17 mouse cellular contexts compared by ENCODE assay signal in the genomic region with DNA sequence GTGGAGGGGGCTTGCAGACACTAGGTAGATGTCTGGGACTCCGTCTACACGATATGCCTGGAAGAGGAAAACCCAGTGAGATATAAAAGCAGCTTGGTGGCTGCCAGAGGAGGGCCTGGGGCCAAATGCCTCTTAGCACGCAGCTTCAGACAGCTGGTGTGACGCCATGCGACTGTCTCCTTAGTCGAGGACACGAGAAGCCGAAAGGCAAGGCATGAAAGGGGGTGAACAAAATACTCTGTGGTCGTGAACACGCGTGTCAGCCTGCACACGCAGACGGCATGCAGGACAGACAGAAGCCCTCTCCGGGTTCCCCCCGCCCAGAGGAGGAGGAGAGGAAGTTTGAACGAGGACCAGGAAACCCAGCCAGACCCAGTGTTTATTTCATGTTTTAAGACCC. TPM values are rescaled to one million over a fixed set of nuclear protein-coding genes. Genes with fewer than 3 reads are reported as not detected.
DNase-seq lines count a peak whose midpoint lies in the region; ATAC-seq and TF ChIP-seq lines count a peak whose summit lies in the region.
"Had no signal": no experiment of that assay in that cellular context is flagged by ENCODE, and none has a peak within 500 bp of the region (broad histone marks: within the 10 kb centered on the region; RNA-seq: fewer than 3 reads in every experiment).

No protein-coding gene starts in this region.

- H3K27me3 ChIP-seq in forebrain, embryonic 11.5 days (ENCODE audit: control insufficient read depth, insufficient read depth, low read length) = no peaks in the 10 kb centered on the region
- no peaks in the 10 kb centered on the region for H3K27me3 ChIP-seq in forebrain, embryonic 10.5 days (ENCODE audit: poor library complexity, severe bottlenecking)
- H3K27me3 ChIP-seq in kidney, embryonic 14.5 days (ENCODE audit: control insufficient read depth, insufficient read depth, low read length) = peaks cover 8% of the 10 kb centered on the region
- peaks cover 7% of the 10 kb centered on the region; the same call in 1 of the 2 replicates for H3K27me3 ChIP-seq in midbrain, postnatal 0 days (ENCODE audit: insufficient read depth, low read length)
- peaks cover 4% of the 10 kb centered on the region; the same call in 1 of the 2 replicates for H3K27me3 ChIP-seq in midbrain, embryonic 13.5 days

- peak; percentile 44 for DNase-seq in forebrain, embryonic 11.5 days (ENCODE audit: low spot score)
- no peak for DNase-seq in forebrain, embryonic 10.5 days (ENCODE audit: extremely low spot score, low spot score)
- DNase-seq in kidney, postnatal 10 days = peak; percentile 40
- DNase-seq in midbrain, postnatal 0 days (ENCODE audit: low spot score) = peak; percentile 59
- DNase-seq in lung, postnatal 14 days = peak; percentile 15
- DNase-seq: adrenal gland, adult 2 months; cerebellum, postnatal 25 days; gastrocnemius, postnatal 36 days; heart, postnatal 4 days had no signal

- no peak for ATAC-seq in forebrain, embryonic 11.5 days (replicated peaks; ENCODE audit: low FRiP score)
- no peak for ATAC-seq in kidney, embryonic 14.5 days (ENCODE audit: low FRiP score, low TSS enrichment)
- no peak for ATAC-seq in midbrain, postnatal 0 days (ENCODE audit: low FRiP score)
- ATAC-seq in midbrain, embryonic 13.5 days = no peak

- H3K9ac ChIP-seq in forebrain, embryonic 11.5 days (ENCODE audit: low read length) = no peak overlapping the region
- no peak overlapping the region for H3K9ac ChIP-seq in kidney, embryonic 14.5 days (ENCODE audit: low read depth, low read length)
- H3K9ac ChIP-seq in midbrain, postnatal 0 days (replicated peaks; ENCODE audit: low read length, poor library complexity, severe bottlenecking) = no peak overlapping the region
- H3K9ac ChIP-seq in midbrain, embryonic 13.5 days (replicated peaks) = no peak overlapping the region
- H3K9ac ChIP-seq: limb, embryonic 13.5 days had no signal

- no peaks in the 10 kb centered on the region for H3K36me3 ChIP-seq in forebrain, embryonic 11.5 days (ENCODE audit: control insufficient read depth, insufficient read depth, low read length)
- no peaks in the 10 kb centered on the region for H3K36me3 ChIP-seq in forebrain, embryonic 10.5 days (replicated peaks)
- no peaks in the 10 kb centered on the region for H3K36me3 ChIP-seq in kidney, embryonic 14.5 days (ENCODE audit: control insufficient read depth, insufficient read depth, low read length)
- H3K36me3 ChIP-seq in midbrain, postnatal 0 days (ENCODE audit: insufficient read depth, low read length) = no peaks in the 10 kb centered on the region
- no peaks in the 10 kb centered on the region for H3K36me3 ChIP-seq in midbrain, embryonic 13.5 days
- H3K36me3 ChIP-seq: limb, embryonic 13.5 days had no signal

- H3K9me3 ChIP-seq in forebrain, embryonic 11.5 days (ENCODE audit: control insufficient read depth, low read length) = no peaks in the 10 kb centered on the region
- H3K9me3 ChIP-seq in forebrain, embryonic 10.5 days = 0 out of 2 replicates have a peak, but pooled peaks cover 1% of the 10 kb centered on the region
- H3K9me3 ChIP-seq in kidney, embryonic 14.5 days (ENCODE audit: control insufficient read depth, low read length) = no peaks in the 10 kb centered on the region
- no peaks in the 10 kb centered on the region; the same call in 1 of the 2 replicates for H3K9me3 ChIP-seq in midbrain, postnatal 0 days (ENCODE audit: low read length)
- H3K9me3 ChIP-seq in midbrain, embryonic 13.5 days = no peaks in the 10 kb centered on the region
- H3K9me3 ChIP-seq: limb, embryonic 13.5 days had no signal

- no peaks in the 10 kb centered on the region for H3K4me1 ChIP-seq in forebrain, embryonic 11.5 days (replicated peaks; ENCODE audit: control insufficient read depth, insufficient read depth, low read length)
- peaks cover 16% of the 10 kb centered on the region for H3K4me1 ChIP-seq in forebrain, embryonic 10.5 days
- 0 out of 2 replicates have a peak, but pooled peaks cover 2% of the 10 kb centered on the region for H3K4me1 ChIP-seq in kidney, embryonic 14.5 days (ENCODE audit: control insufficient read depth, insufficient read depth, low read length)
- H3K4me1 ChIP-seq in midbrain, postnatal 0 days (ENCODE audit: insufficient read depth, low read length) = no peaks in the 10 kb centered on the region
- no peaks in the 10 kb centered on the region for H3K4me1 ChIP-seq in midbrain, embryonic 13.5 days (replicated peaks)

- H3K4me2 ChIP-seq in forebrain, embryonic 11.5 days (ENCODE audit: low read depth, low read length, severe bottlenecking) = no peak overlapping the region
- H3K4me2 ChIP-seq in kidney, embryonic 14.5 days (replicated peaks; ENCODE audit: low read depth, low read length) = no peak overlapping the region
- no peak overlapping the region for H3K4me2 ChIP-seq in midbrain, postnatal 0 days (ENCODE audit: low read depth, low read length, poor library complexity, severe bottlenecking)
- H3K4me2 ChIP-seq in midbrain, embryonic 13.5 days (replicated peaks) = no peak overlapping the region
- H3K4me2 ChIP-seq: limb, embryonic 13.5 days had no signal

- 80% methylated on average over 16 of the region's 16 CpGs for WGBS in forebrain, embryonic 11.5 days
- WGBS in forebrain, embryonic 10.5 days = 81% methylated on average over 16 of the region's 16 CpGs
- WGBS in kidney, embryonic 14.5 days = 76% methylated on average over 16 of the region's 16 CpGs
- WGBS in midbrain, postnatal 0 days = 66% methylated on average over 16 of the region's 16 CpGs
- 80% methylated on average over 16 of the region's 16 CpGs for WGBS in midbrain, embryonic 13.5 days

- no peak for TF ChIP-seq CTCF in midbrain, postnatal 0 days (IDR thresholded peaks at IDR 0.05)

- no peak overlapping the region for H3K27ac ChIP-seq in forebrain, embryonic 11.5 days (ENCODE audit: low read depth, low read length)
- no peak overlapping the region for H3K27ac ChIP-seq in forebrain, embryonic 10.5 days
- no peak overlapping the region for H3K27ac ChIP-seq in kidney, embryonic 14.5 days (ENCODE audit: low read depth, low read length)
- H3K27ac ChIP-seq in midbrain, postnatal 0 days (ENCODE audit: low read depth, low read length) = no peak overlapping the region
- no peak overlapping the region for H3K27ac ChIP-seq in midbrain, embryonic 13.5 days
- H3K27ac ChIP-seq: layer of hippocampus, adult 2 months; left cerebral cortex, adult 2 months; limb, embryonic 13.5 days had no signal

- H3K4me3 ChIP-seq in forebrain, embryonic 11.5 days (ENCODE audit: low read depth, low read length) = no peak overlapping the region
- no peak overlapping the region for H3K4me3 ChIP-seq in forebrain, embryonic 10.5 days
- H3K4me3 ChIP-seq in kidney, embryonic 14.5 days (ENCODE audit: low read length) = no peak overlapping the region
- H3K4me3 ChIP-seq in midbrain, postnatal 0 days (ENCODE audit: low read depth, low read length) = no peak overlapping the region
- H3K4me3 ChIP-seq in midbrain, embryonic 13.5 days (replicated peaks) = no peak overlapping the region
- H3K4me3 ChIP-seq: layer of hippocampus, adult 2 months; left cerebral cortex, adult 2 months; limb, embryonic 13.5 days had no signal

RNA-seq across cellular contexts. Expression of gene Dio3, which starts 16.0 kb away (rescaled TPM):
- polyA plus RNA-seq in forebrain, embryonic 11.5 days (2014; fragmentation: Nextera tagmentation; extraction: Ambion mirVana) = 0.31 and 0.32 TPM in 2 replicates
- 2.3 and 2.5 TPM in 2 replicates for polyA plus RNA-seq in forebrain, embryonic 10.5 days (2016; fragmentation: Nextera tagmentation; extraction: Ambion mirVana)
- 0.09 and 0.13 TPM in 2 replicates for polyA plus RNA-seq in kidney, embryonic 14.5 days (2014; fragmentation: Nextera tagmentation; extraction: Ambion mirVana)
- 2.7 and 3.1 TPM in 2 replicates for total RNA-seq in midbrain, postnatal 0 days (2014; rRNA removed)
- polyA plus RNA-seq in midbrain, postnatal 0 days (2015; fragmentation: Nextera tagmentation; extraction: Ambion mirVana) = 1.2 and 1.8 TPM in 2 replicates
- polyA plus RNA-seq in midbrain, embryonic 13.5 days (2015; fragmentation: Nextera tagmentation; extraction: Ambion mirVana) = 1.4 and 1.8 TPM in 2 replicates
- total RNA-seq: CH12.LX; heart, postnatal 4 days; megakaryocyte-erythroid progenitor cell, adult 5-6 weeks had no signal
- polyA plus RNA-seq: heart, embryonic 14.5 days had no signal
